Mouse (Mus musculus): Measurements from ENCODE around the gene Pdcd1. TPM values are rescaled to one million over a fixed set of nuclear protein-coding genes. Genes with fewer than 3 reads are reported as not detected.
"Not testable (repeated sequence)": the region's sequence is repeated elsewhere in the genome, so short reads cannot be mapped to it uniquely, and the experiment has no call there.

Pdcd1 gene
- polyA plus RNA-seq, 1 experiment from 2014 or later = not detected

- ATAC-seq (ENCODE audit: low FRiP score) (no peak), DNase-seq (ENCODE audit: low spot score) (no peak)
- Histone ChIP-seq H3K27ac (no peak overlapping the region), H3K9ac (no peak overlapping the region), H3K4me3 (replicated peaks; ENCODE audit: low read length) (no peak overlapping the region), H3K27me3 (ENCODE audit: control insufficient read depth, insufficient read depth, low read length) (no peaks in the 10 kb centered on the region), H3K4me2 (replicated peaks) (no peak overlapping the region), H3K4me1 (replicated peaks; ENCODE audit: control insufficient read depth, insufficient read depth, low read length) (no peaks in the 10 kb centered on the region), H3K36me3 (replicated peaks; ENCODE audit: control insufficient read depth, insufficient read depth) (no peaks in the 10 kb centered on the region), H3K9me3 (ENCODE audit: control insufficient read depth, low read length) (no peaks in the 10 kb centered on the region)
- WGBS = 35% methylated on average over 1 of the region's 1 CpGs
These were observed 24.3 kb upstream of the Pdcd1 start for GRCm38 (mm10) chr1:94076702-94077101.

GRCm38 (mm10) chr1:94074756-94075155 is 22.4 kb upstream of the Pdcd1 start:
- no peaks in the 10 kb centered on the region for H3K9me3 ChIP-seq (ENCODE audit: control insufficient read depth, low read length)
- 93% methylated on average over 6 of the region's 6 CpGs for WGBS

GRCm38 (mm10) chr1:94058281-94058680 is 5.9 kb upstream of the Pdcd1 start:
- not testable (repeated sequence) for H3K27me3 ChIP-seq (ENCODE audit: control insufficient read depth, insufficient read depth, low read length); H3K36me3 ChIP-seq (replicated peaks; ENCODE audit: control insufficient read depth, insufficient read depth); H3K4me2 ChIP-seq (replicated peaks); H3K9me3 ChIP-seq (ENCODE audit: control insufficient read depth, low read length); H3K9ac ChIP-seq; H3K27ac ChIP-seq; DNase-seq (ENCODE audit: low spot score); H3K4me1 ChIP-seq (replicated peaks; ENCODE audit: control insufficient read depth, insufficient read depth, low read length); ATAC-seq (ENCODE audit: low FRiP score); H3K4me3 ChIP-seq (replicated peaks; ENCODE audit: low read length)
- 68% methylated on average over 1 of the region's 1 CpGs for WGBS

More at GRCm38 (mm10) chr1:94074756-94075155, 22.4 kb upstream of the Pdcd1 start:
- Histone ChIP-seq H3K4me3 (replicated peaks; ENCODE audit: low read length) (no peak overlapping the region), H3K27ac (no peak overlapping the region), H3K4me2 (replicated peaks) (no peak overlapping the region), H3K36me3 (replicated peaks; ENCODE audit: control insufficient read depth, insufficient read depth) (no peaks in the 10 kb centered on the region), H3K27me3 (ENCODE audit: control insufficient read depth, insufficient read depth, low read length) (no peaks in the 10 kb centered on the region), H3K4me1 (replicated peaks; ENCODE audit: control insufficient read depth, insufficient read depth, low read length) (no peaks in the 10 kb centered on the region), H3K9ac (no peak overlapping the region)
- no peak for ATAC-seq (ENCODE audit: low FRiP score)
- no peak for DNase-seq (ENCODE audit: low spot score)

GRCm38 (mm10) chr1:94057401-94057800 is 5.0 kb upstream of the Pdcd1 start:
- H3K9me3 ChIP-seq (ENCODE audit: control insufficient read depth, low read length) = no peaks in the 10 kb centered on the region
- ATAC-seq (ENCODE audit: low FRiP score) (no peak), DNase-seq (ENCODE audit: low spot score) (no peak)
- 94% methylated on average over 2 of the region's 2 CpGs for WGBS
- H3K27me3 ChIP-seq (ENCODE audit: control insufficient read depth, insufficient read depth, low read length) = no peaks in the 10 kb centered on the region
- H3K36me3 ChIP-seq (replicated peaks; ENCODE audit: control insufficient read depth, insufficient read depth) = no peaks in the 10 kb centered on the region
- no peak overlapping the region for H3K9ac ChIP-seq
- H3K4me3 ChIP-seq (replicated peaks; ENCODE audit: low read length) = no peak overlapping the region
- H3K4me1 ChIP-seq (replicated peaks; ENCODE audit: control insufficient read depth, insufficient read depth, low read length) = no peaks in the 10 kb centered on the region
- H3K27ac ChIP-seq = no peak overlapping the region
- no peak overlapping the region for H3K4me2 ChIP-seq (replicated peaks)

- Histone ChIP-seq H3K4me2 (replicated peaks) (no peak overlapping the region), H3K9ac (no peak overlapping the region), H3K9me3 (ENCODE audit: control insufficient read depth, low read length) (no peaks in the 10 kb centered on the region), H3K27ac (no peak overlapping the region), H3K27me3 (ENCODE audit: control insufficient read depth, insufficient read depth, low read length) (no peaks in the 10 kb centered on the region), H3K4me3 (replicated peaks; ENCODE audit: low read length) (no peak overlapping the region), H3K4me1 (replicated peaks; ENCODE audit: control insufficient read depth, insufficient read depth, low read length) (no peaks in the 10 kb centered on the region), H3K36me3 (replicated peaks; ENCODE audit: control insufficient read depth, insufficient read depth) (no peaks in the 10 kb centered on the region)
- DNase-seq (ENCODE audit: low spot score) (no peak), ATAC-seq (ENCODE audit: low FRiP score) (no peak)
- 84% methylated on average over 3 of the region's 3 CpGs for WGBS
These were observed 3.6 kb upstream of the Pdcd1 start for GRCm38 (mm10) chr1:94055966-94056365.

GRCm38 (mm10) chr1:94054481-94054880 is 2.1 kb upstream of the Pdcd1 start:
- no peaks in the 10 kb centered on the region for H3K9me3 ChIP-seq (ENCODE audit: control insufficient read depth, low read length)
- no peaks in the 10 kb centered on the region for H3K36me3 ChIP-seq (replicated peaks; ENCODE audit: control insufficient read depth, insufficient read depth)
- ATAC-seq (ENCODE audit: low FRiP score) (no peak), DNase-seq (ENCODE audit: low spot score) (no peak)
- no peak overlapping the region for H3K9ac ChIP-seq
- H3K27me3 ChIP-seq (ENCODE audit: control insufficient read depth, insufficient read depth, low read length) = no peaks in the 10 kb centered on the region
- no peak overlapping the region for H3K4me3 ChIP-seq (replicated peaks; ENCODE audit: low read length)
- H3K4me1 ChIP-seq (replicated peaks; ENCODE audit: control insufficient read depth, insufficient read depth, low read length) = no peaks in the 10 kb centered on the region
- H3K27ac ChIP-seq = no peak overlapping the region
- WGBS = 70% methylated on average over 1 of the region's 1 CpGs
- H3K4me2 ChIP-seq (replicated peaks) = no peak overlapping the region

- Histone ChIP-seq H3K4me3 (replicated peaks; ENCODE audit: low read length) (no peak overlapping the region), H3K9me3 (ENCODE audit: control insufficient read depth, low read length) (no peaks in the 10 kb centered on the region), H3K4me1 (replicated peaks; ENCODE audit: control insufficient read depth, insufficient read depth, low read length) (no peaks in the 10 kb centered on the region), H3K36me3 (replicated peaks; ENCODE audit: control insufficient read depth, insufficient read depth) (no peaks in the 10 kb centered on the region), H3K4me2 (replicated peaks) (no peak overlapping the region), H3K27ac (no peak overlapping the region), H3K27me3 (ENCODE audit: control insufficient read depth, insufficient read depth, low read length) (no peaks in the 10 kb centered on the region), H3K9ac (no peak overlapping the region)
- ATAC-seq (ENCODE audit: low FRiP score) (no peak), DNase-seq (ENCODE audit: low spot score) (no peak)
- WGBS = 69% methylated on average over 7 of the region's 7 CpGs
These were observed 1.3 kb upstream of the Pdcd1 start for GRCm38 (mm10) chr1:94053530-94054216.

- WGBS = 89% methylated on average over 5 of the region's 5 CpGs
- no peaks in the 10 kb centered on the region for H3K9me3 ChIP-seq (ENCODE audit: control insufficient read depth, low read length)
- no peaks in the 10 kb centered on the region for H3K27me3 ChIP-seq (ENCODE audit: control insufficient read depth, insufficient read depth, low read length)
- H3K4me3 ChIP-seq (replicated peaks; ENCODE audit: low read length) = no peak overlapping the region
- DNase-seq (ENCODE audit: low spot score) = no peak
- no peak for ATAC-seq (ENCODE audit: low FRiP score)
- H3K9ac ChIP-seq = no peak overlapping the region
- no peaks in the 10 kb centered on the region for H3K4me1 ChIP-seq (replicated peaks; ENCODE audit: control insufficient read depth, insufficient read depth, low read length)
- H3K36me3 ChIP-seq (replicated peaks; ENCODE audit: control insufficient read depth, insufficient read depth) = no peaks in the 10 kb centered on the region
- no peak overlapping the region for H3K27ac ChIP-seq
- H3K4me2 ChIP-seq (replicated peaks) = no peak overlapping the region
These were observed 1.2 kb downstream of the Pdcd1 start for GRCm38 (mm10) chr1:94051104-94051503.

GRCm38 (mm10) chr1:94046544-94046943 is 5.8 kb downstream of the Pdcd1 start:
- ATAC-seq (ENCODE audit: low FRiP score) = no peak
- no peaks in the 10 kb centered on the region for H3K36me3 ChIP-seq (replicated peaks; ENCODE audit: control insufficient read depth, insufficient read depth)
- no peak overlapping the region for H3K9ac ChIP-seq
- H3K4me1 ChIP-seq (replicated peaks; ENCODE audit: control insufficient read depth, insufficient read depth, low read length) = no peaks in the 10 kb centered on the region
- DNase-seq (ENCODE audit: low spot score) = no peak
- H3K4me3 ChIP-seq (replicated peaks; ENCODE audit: low read length) = no peak overlapping the region
- no peak overlapping the region for H3K27ac ChIP-seq
- no peaks in the 10 kb centered on the region for H3K9me3 ChIP-seq (ENCODE audit: control insufficient read depth, low read length)
- no peaks in the 10 kb centered on the region for H3K27me3 ChIP-seq (ENCODE audit: control insufficient read depth, insufficient read depth, low read length)
- no peak overlapping the region for H3K4me2 ChIP-seq (replicated peaks)
- WGBS = 74% methylated on average over 4 of the region's 4 CpGs

- ATAC-seq (ENCODE audit: low FRiP score) = no peak
- no peak for DNase-seq (ENCODE audit: low spot score)
- WGBS = 84% methylated on average over 3 of the region's 3 CpGs
These were observed 6.8 kb downstream of the Pdcd1 start for GRCm38 (mm10) chr1:94045559-94045958.

More at GRCm38 (mm10) chr1:94045559-94045958, 6.8 kb downstream of the Pdcd1 start:
- Histone ChIP-seq H3K27me3 (ENCODE audit: control insufficient read depth, insufficient read depth, low read length) (no peaks in the 10 kb centered on the region), H3K4me2 (replicated peaks) (no peak overlapping the region), H3K27ac (no peak overlapping the region), H3K9me3 (ENCODE audit: control insufficient read depth, low read length) (no peaks in the 10 kb centered on the region), H3K9ac (no peak overlapping the region), H3K36me3 (replicated peaks; ENCODE audit: control insufficient read depth, insufficient read depth) (no peaks in the 10 kb centered on the region), H3K4me1 (replicated peaks; ENCODE audit: control insufficient read depth, insufficient read depth, low read length) (no peaks in the 10 kb centered on the region), H3K4me3 (replicated peaks; ENCODE audit: low read length) (no peak overlapping the region)

Data from hindbrain, embryonic 14.5 days (tissue).